Mouse (Mus musculus) hindbrain, embryonic 12.5 days (tissue): Measurements from ENCODE around the gene Bub3. TPM values are rescaled to one million over a fixed set of nuclear protein-coding genes. Genes with fewer than 3 reads are reported as not detected.

Experiments
- ATAC-seq: fragments of 200-750 bp; cut with Nextera tagmentation; 2 replicates; pipeline ENCODE4 v1.8.0; 2017; ENCODE audit warnings: moderate TSS enrichment; ENCODE audit not compliant: low FRiP score
- H3K27ac ChIP-seq: fragments of 300-500 bp; sonication (generic); 2 replicates; pipeline ENCODE4 v1.5.1; 2016; ENCODE audit warnings: mild to moderate bottlenecking
- H3K27me3 ChIP-seq: fragments of 300-500 bp; sonication (generic); 2 replicates; pipeline ENCODE4 v1.6.1; 2016; ENCODE audit warnings: mild to moderate bottlenecking
- H3K36me3 ChIP-seq: fragments of 300-500 bp; sonication (generic); 2 replicates; pipeline ENCODE4 v1.6.1; 2016; ENCODE audit warnings: mild to moderate bottlenecking
- H3K4me1 ChIP-seq: fragments of 300-500 bp; sonication (generic); 2 replicates; pipeline ENCODE4 v1.6.1; 2016
- H3K4me2 ChIP-seq: fragments of 300-500 bp; sonication (generic); replicated peaks from 2 replicates; pipeline ENCODE4 v1.6.1; 2016; ENCODE audit warnings: mild to moderate bottlenecking
- H3K4me3 ChIP-seq: fragments of 300-500 bp; sonication (generic); 2 replicates; pipeline ENCODE4 v1.5.1; 2016; ENCODE audit warnings: mild to moderate bottlenecking
- H3K9ac ChIP-seq: fragments of 300-500 bp; sonication (generic); 2 replicates; pipeline ENCODE4 v1.6.1; 2016; ENCODE audit warnings: mild to moderate bottlenecking, moderate library complexity
- H3K9me3 ChIP-seq: fragments of 300-500 bp; sonication (generic); replicated peaks from 2 replicates; pipeline ENCODE4 v1.6.1; 2016; ENCODE audit warnings: mild to moderate bottlenecking
- WGBS: fragments of 180-500 bp; shearing (Covaris S2); methylation state at CpG from one replicate; pipeline ENCODE4 v1.1.7; 2016; 5-methylcytosine and 5-hydroxymethylcytosine counted together
- polyA plus RNA-seq: library from polyadenylated mRNA; unstranded; fragments of >200 nt; fragmentation: Nextera tagmentation; extraction: Ambion mirVana; gene quantifications from 2 replicates; pipeline ENCODE4 v1.2.1, GENCODE M21; 2016

Gene Bub3
- polyA plus RNA-seq, 1 experiment from 2014 or later, result 220 TPM

DNA sequence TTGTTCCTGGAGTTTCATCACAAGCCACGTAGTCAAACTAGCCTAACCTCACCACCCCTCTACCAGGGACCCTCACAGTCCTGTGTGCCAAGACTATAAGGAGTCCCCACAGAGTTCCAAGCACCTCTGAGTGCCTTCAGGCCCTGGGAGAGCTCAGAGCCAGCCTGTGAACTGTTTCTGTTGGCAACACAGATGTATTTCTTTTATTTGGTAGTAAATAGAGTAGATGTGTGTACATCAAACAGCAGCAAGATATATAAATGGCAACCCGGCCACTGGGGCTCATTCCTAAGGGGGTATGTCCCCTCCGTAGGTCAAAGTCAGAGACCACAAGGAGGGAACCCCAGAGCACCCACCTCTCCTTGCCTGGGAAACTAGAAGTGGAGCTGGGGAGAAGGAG lies 11.5 kb upstream of the Bub3 start, which contains the start of gene Hmx2:
Hmx2 (plus strand) TSS at position 301 of the 400 bp plus-strand sequence.
- H3K4me3 ChIP-seq, result no peak within 1 kb of the TSS
- no peaks in the 10 kb centered on the region for H3K9me3 ChIP-seq
- peaks cover 19% of the 10 kb centered on the region for H3K4me1 ChIP-seq
- no peak within 1 kb of the TSS for H3K9ac ChIP-seq
- WGBS, result 0% methylated on average over 3 of the region's 3 CpGs
- no peaks in the 10 kb centered on the region for H3K36me3 ChIP-seq
- H3K4me2 ChIP-seq, result no peak within 1 kb of the TSS
- no peak for ATAC-seq
- H3K27ac ChIP-seq, result no peak within 1 kb of the TSS
- peaks cover 98% of the 10 kb centered on the region for H3K27me3 ChIP-seq

DNA sequence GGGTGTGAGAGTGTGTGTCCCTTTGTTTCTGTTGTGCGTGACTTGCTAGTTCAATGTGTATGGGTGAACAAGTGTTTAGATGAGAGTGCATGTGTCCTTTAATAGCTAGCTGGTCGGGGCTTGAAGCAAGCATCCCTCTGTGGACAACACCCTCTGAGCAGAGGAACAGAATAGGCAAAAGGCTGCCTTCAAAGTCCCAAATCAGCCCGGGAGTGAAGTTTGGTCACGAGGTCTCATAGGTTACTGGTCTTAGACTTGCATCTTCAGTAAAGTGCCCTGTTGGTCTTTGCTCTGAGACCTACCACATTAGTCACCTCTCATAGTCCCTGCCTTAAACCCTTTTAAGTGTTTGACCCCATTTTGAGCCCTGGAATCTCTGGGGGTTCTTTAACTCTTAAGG lies 8.6 kb upstream of the Bub3 start:
- no peak for ATAC-seq
- Histone ChIP-seq H3K36me3 (no peaks in the 10 kb centered on the region), H3K27ac (no peak overlapping the region), H3K4me1 (peaks cover 28% of the 10 kb centered on the region), H3K9ac (no peak overlapping the region), H3K27me3 (peaks cover 96% of the 10 kb centered on the region), H3K4me3 (no peak overlapping the region), H3K4me2 (no peak overlapping the region), H3K9me3 (no peaks in the 10 kb centered on the region)
- 0% methylated on average over 4 of the region's 4 CpGs for WGBS

DNA sequence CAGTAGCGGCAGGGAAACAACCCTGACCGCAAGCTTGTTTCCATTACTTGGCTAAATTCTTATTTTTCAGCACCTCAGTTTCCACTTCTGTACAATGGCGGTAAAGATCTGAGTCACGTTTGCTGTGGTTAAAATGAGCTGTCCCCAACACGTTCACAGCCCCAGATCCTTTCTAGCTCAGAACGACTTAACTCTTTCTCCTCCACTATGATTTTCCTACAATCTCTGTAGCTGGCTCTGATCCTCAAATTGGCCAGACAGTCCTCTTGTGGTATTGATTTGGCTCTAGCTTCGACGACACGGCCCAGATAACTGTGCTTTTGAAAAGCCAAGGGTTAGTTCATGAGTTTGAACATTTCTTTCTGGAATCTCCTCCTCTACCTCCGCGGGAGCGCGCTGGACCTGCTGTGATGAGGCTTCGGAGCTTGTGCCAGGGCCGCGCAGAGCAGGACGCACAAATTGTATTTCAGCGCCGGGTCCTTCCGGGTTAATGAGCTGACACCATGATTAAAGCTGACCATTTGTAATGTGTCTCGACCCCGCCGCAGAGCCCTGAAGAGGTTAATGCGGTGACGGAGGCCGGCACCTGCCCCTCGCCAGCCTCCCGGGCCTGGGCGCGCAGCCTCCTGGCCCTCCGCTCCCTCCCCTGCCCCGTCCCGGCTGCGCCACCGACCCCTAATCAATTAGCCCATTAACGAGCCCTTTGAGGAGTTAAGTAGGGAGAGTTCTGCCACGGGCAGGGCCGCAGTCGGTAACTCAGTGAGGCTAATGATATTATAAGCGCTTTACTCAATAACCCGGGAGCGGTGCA lies 7.9 kb upstream of the Bub3 start:
- Histone ChIP-seq H3K9ac (no peak overlapping the region), H3K4me1 (peaks cover 32% of the 10 kb centered on the region), H3K27ac (no peak overlapping the region), H3K27me3 (peaks cover 96% of the 10 kb centered on the region), H3K4me2 (peak overlapping the region; percentile 11; the same call in 1 of the 2 replicates), H3K36me3 (no peaks in the 10 kb centered on the region), H3K9me3 (no peaks in the 10 kb centered on the region), H3K4me3 (0 out of 2 replicates have a peak overlapping the region, but pooled peaks have one; percentile 4)
- under 1% methylated on average over 42 of the region's 42 CpGs for WGBS
- ATAC-seq, result no peak

DNA sequence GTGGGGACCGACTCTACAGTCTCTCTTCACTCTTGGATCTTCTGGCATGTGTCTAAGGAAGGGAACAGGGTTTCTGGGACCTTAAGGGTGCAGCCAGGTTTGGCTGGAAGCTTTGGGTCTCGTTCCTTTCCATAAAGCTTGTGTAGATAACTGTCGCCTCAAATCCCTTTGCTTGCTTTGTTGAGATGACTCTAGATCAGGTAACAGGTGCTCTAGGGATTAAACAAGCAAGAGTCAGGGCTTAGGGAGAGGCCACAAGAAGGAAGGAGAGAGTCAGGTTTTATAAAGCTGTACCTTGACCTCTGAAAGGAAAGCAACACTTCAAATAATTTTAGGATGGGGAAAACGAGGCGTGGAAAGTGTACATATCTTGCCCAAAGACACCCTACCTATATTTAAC lies 7.2 kb upstream of the Bub3 start:
- no peaks in the 10 kb centered on the region for H3K36me3 ChIP-seq
- H3K4me3 ChIP-seq, result peak overlapping the region; percentile 4; the same call in 1 of the 2 replicates
- H3K9me3 ChIP-seq, result no peaks in the 10 kb centered on the region
- WGBS, result 3% methylated on average over 5 of the region's 5 CpGs
- peaks cover 32% of the 10 kb centered on the region for H3K4me1 ChIP-seq
- no peak overlapping the region for H3K27ac ChIP-seq
- no peak overlapping the region for H3K9ac ChIP-seq
- peaks cover 96% of the 10 kb centered on the region for H3K27me3 ChIP-seq
- no peak for ATAC-seq
- H3K4me2 ChIP-seq, result peak overlapping the region; percentile 11; the same call in 1 of the 2 replicates

DNA sequence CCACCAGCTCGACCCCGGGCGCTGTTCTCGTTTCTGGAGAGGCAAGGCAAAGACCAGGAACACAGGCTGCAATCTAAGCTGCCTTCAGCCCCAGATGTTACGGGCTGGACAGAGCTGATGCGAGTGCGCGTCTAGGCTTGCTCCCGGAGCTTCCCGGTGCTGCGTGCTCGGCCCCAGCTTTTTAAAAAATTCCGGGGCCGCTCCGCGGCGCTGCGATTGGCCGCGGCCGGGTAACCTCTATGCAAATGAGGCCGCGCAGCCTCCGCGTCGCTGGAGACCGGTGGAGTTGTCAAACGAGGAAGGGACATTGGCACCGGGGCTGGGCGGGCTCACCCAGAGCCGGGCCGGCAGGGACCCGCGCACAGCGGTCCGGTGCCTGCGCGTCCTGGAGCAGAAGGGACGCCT lies 6.2 kb upstream of the Bub3 start:
- H3K27ac ChIP-seq, result peak overlapping the region; percentile 55; the same call in 1 of the 2 replicates
- H3K4me3 ChIP-seq, result peak overlapping the region; percentile 33
- H3K27me3 ChIP-seq, result peaks cover 96% of the 10 kb centered on the region
- WGBS, result under 1% methylated on average over 38 of the region's 39 CpGs
- no peaks in the 10 kb centered on the region for H3K9me3 ChIP-seq
- peaks cover 32% of the 10 kb centered on the region for H3K4me1 ChIP-seq
- H3K4me2 ChIP-seq, result peak overlapping the region; percentile 57
- peak overlapping the region; percentile 18; the same call in 1 of the 2 replicates for H3K9ac ChIP-seq
- ATAC-seq, result peak; percentile 65; the same call in 1 of the 2 replicates
- no peaks in the 10 kb centered on the region for H3K36me3 ChIP-seq

DNA sequence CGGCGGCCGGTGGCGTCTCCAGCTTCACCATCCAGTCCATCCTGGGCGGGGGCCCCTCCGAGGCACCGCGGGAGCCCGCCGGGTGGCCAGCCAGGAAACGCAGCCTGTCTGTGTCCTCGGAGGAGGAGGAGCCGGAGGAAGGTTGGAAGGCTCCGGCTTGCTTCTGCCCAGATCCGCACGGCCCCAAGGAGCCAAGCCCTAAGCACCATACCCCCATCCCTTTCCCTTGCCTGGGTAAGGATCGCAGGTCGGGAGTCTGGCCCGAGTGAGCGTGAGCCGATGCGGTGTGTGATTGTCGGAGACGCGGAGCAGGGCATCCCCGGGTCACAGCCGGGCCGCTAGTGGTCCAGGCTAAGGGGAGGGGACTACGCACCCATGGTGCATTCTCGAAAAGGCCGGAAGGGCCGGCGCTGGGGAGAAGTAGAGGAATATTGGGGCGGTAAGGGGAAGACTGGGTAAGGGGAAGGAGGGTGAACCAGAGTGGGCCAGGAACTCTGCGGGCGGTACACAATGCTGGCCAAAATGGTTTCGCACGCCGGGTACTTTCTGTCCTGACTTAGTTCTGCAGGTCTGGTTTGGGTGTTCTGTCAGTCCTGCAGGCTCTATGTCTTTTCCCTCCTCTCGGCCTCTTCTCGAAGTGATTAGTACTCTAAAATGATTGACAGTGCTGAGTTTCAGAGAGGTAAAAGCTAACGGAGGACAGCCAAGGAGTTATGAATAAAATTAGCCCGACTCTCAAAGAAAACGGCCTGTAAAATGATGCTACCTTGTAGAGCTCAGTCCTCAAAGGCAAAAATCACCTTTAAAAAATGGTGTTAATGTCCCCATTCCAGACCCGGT lies 5.5 kb upstream of the Bub3 start:
- Histone ChIP-seq H3K4me3 (peak overlapping the region; percentile 33), H3K27me3 (peaks cover 96% of the 10 kb centered on the region), H3K9me3 (no peaks in the 10 kb centered on the region), H3K4me1 (peaks cover 32% of the 10 kb centered on the region), H3K9ac (peak overlapping the region; percentile 58), H3K36me3 (no peaks in the 10 kb centered on the region), H3K4me2 (peak overlapping the region; percentile 57), H3K27ac (peak overlapping the region; percentile 55)
- 1% methylated on average over 45 of the region's 45 CpGs for WGBS
- peak; percentile 37 for ATAC-seq

DNA sequence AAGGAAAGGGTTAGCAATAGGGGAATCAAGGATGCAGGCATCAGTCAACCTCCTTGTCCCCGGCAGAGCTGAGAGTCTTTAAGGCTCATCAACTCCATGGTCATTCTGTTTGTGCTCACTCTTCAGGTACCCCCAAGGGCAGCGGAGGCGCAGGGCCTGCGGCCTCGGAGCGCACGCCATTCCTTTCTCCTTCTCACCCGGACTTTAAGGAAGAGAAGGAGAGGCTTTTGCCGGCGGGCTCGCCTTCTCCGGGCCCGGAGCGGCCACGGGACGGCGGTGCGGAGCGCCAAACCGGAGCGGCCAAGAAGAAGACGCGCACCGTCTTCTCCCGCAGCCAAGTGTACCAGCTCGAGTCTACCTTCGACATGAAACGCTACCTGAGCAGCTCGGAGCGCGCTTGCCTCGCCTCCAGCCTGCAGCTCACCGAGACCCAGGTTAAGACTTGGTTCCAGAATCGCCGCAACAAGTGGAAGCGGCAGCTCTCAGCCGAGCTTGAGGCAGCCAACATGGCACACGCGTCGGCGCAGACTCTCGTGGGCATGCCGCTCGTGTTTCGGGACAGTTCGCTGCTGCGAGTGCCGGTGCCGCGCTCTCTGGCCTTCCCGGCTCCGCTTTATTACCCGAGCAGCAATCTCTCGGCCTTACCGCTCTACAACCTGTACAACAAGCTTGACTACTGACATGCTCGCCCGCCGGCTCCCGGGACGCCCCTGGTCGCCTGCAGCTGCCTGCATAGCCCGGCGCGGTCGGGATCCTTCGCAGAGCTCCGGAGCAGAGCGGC lies 4.5 kb upstream of the Bub3 start:
- Histone ChIP-seq H3K4me1 (peaks cover 32% of the 10 kb centered on the region), H3K27me3 (peaks cover 87% of the 10 kb centered on the region), H3K4me3 (peak overlapping the region; percentile 33), H3K27ac (peak overlapping the region; percentile 2), H3K4me2 (peak overlapping the region; percentile 57), H3K9me3 (no peaks in the 10 kb centered on the region), H3K36me3 (no peaks in the 10 kb centered on the region), H3K9ac (peak overlapping the region; percentile 27; the same call in 1 of the 2 replicates)
- ATAC-seq, result no peak
- 1% methylated on average over 67 of the region's 68 CpGs for WGBS

DNA sequence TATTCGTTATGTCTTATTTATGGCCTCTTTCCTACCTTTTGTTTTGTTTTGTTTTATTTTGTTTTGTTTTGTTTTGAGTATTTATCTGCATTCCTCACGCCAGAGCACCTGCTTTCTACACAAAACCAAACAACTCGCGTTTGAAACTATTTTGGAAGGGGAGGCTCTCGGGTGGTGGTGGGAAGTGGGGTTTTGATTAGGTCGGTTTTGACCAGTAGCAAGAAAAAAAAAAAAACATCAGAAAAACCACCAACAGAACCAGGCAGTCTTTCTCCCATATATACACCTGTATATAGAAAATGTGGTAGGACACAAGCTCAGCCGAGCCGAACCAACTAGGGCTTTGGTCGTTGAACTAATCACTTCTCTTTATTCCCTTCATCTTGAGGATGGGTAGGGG lies 3.9 kb upstream of the Bub3 start:
- peaks cover 81% of the 10 kb centered on the region for H3K27me3 ChIP-seq
- no peaks in the 10 kb centered on the region for H3K9me3 ChIP-seq
- H3K4me3 ChIP-seq, result no peak overlapping the region
- no peak for ATAC-seq
- peak overlapping the region; percentile 2; the same call in 1 of the 2 replicates for H3K27ac ChIP-seq
- H3K36me3 ChIP-seq, result no peaks in the 10 kb centered on the region
- no peak overlapping the region for H3K9ac ChIP-seq
- 1% methylated on average over 9 of the region's 9 CpGs for WGBS
- H3K4me1 ChIP-seq, result peaks cover 36% of the 10 kb centered on the region
- H3K4me2 ChIP-seq, result peak overlapping the region; percentile 57

DNA sequence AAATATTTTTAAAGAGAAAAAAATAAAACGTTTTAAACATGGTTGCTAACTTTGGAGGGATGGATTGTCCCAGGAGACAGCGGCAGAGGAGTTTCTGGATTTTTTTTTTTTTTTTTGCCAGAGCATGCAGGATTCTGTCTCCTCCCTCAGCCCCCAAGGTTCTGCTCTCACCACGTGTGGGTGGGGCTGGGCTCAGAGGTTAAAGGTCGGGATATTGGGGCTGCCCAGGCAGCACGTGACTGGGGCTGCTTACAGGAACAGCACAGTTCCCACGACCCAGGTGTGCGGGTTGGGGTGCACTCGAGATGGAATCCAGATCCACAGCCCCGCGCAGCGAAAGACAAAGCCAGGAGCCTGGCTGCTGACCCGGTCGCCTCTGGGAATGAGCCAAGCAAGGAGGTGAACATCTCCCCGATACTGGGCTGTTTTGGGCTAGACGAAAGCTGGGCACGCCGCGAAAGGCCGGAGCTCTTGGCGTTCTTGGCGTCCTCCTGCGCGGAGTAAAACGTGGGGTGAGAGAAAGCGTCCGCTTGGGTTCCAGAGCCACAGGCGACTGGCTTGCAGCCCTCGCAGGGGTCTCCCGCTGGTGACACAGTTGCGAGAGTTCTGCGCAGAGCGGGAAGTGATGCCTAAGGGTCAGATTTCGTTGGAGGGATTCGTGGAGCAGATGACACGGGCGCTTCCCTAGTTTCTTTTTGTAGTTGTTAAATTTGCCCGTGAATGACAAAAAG lies 3.3 kb upstream of the Bub3 start:
- WGBS, result under 1% methylated on average over 37 of the region's 37 CpGs
- peaks cover 37% of the 10 kb centered on the region for H3K4me1 ChIP-seq

DNA sequence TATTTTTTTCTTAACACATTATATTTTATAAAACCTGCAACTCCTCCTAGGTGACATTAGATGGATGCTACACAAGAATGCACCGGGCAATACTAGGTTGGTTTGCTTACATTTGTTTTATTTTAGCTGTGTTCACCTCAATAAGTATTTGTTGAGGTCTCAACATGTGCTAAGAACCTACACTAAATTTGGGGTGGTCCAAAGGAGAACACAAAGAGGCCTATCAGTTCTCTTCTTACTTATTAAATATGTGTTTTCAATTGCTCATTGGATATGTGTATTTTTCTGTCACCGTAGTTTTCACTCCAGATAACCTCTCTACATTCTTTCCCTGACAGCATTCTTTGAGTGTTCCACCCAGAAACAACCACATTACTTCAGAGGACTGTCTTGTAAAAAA lies 2.3 kb upstream of the Bub3 start:
- ATAC-seq, result no peak
- Histone ChIP-seq H3K4me3 (no peak overlapping the region), H3K4me1 (peaks cover 41% of the 10 kb centered on the region), H3K4me2 (no peak overlapping the region), H3K36me3 (peaks cover 7% of the 10 kb centered on the region; the same call in 1 of the 2 replicates), H3K27me3 (peaks cover 64% of the 10 kb centered on the region), H3K9me3 (no peaks in the 10 kb centered on the region), H3K27ac (no peak overlapping the region), H3K9ac (no peak overlapping the region)
- WGBS, result 39% methylated on average over 2 of the region's 2 CpGs

More for the DNA sequence above, 3.3 kb upstream of the Bub3 start:
- Histone ChIP-seq H3K9ac (no peak overlapping the region), H3K4me3 (peak overlapping the region; percentile 19), H3K27ac (no peak overlapping the region), H3K9me3 (no peaks in the 10 kb centered on the region), H3K4me2 (peak overlapping the region; percentile 34), H3K36me3 (no peaks in the 10 kb centered on the region), H3K27me3 (peaks cover 75% of the 10 kb centered on the region)
- no peak for ATAC-seq

DNA sequence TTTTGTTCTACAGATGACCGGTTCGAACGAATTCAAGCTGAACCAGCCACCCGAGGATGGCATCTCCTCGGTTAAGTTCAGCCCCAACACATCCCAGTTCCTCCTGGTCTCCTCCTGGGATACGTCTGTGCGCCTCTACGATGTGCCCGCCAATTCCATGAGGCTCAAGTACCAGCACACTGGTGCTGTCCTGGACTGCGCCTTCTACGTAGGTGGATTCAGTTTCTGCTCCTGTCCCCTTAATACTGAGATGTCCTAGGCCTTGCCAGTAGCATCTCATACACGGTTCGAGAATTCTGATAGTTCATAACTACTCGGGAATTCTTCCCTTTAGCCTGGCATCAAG lies 648 bp downstream of the Bub3 start:
- Histone ChIP-seq H3K9ac (peak overlapping the region; percentile 86), H3K4me2 (peak overlapping the region; percentile 72), H3K27me3 (peaks cover 35% of the 10 kb centered on the region), H3K4me3 (peak overlapping the region; percentile 78), H3K36me3 (peaks cover 25% of the 10 kb centered on the region; the same call in 1 of the 2 replicates), H3K9me3 (no peaks in the 10 kb centered on the region), H3K27ac (peak overlapping the region; percentile 91), H3K4me1 (peaks cover 29% of the 10 kb centered on the region)
- WGBS, result 1% methylated on average over 14 of the region's 14 CpGs
- ATAC-seq, result peak; percentile 66
